Mouse (Mus musculus) G1E (cell line): ENCODE results near the gene Slc46a3.

Source experiments
- CTCF ChIP-seq: IDR thresholded peaks from 2 replicates; pipeline ENCODE4 v1.5.1; 2012; ENCODE audit warnings: low read depth, low read length, inconsistent platforms, mixed read lengths
- GATA1 ChIP-seq: IDR thresholded peaks from 2 replicates; pipeline ENCODE4 v1.6.1; 2012; ENCODE audit warnings: borderline replicate concordance, low read length, inconsistent platforms, mixed read lengths
- GATA2 ChIP-seq: IDR thresholded peaks from 2 replicates; pipeline ENCODE4 v1.6.1; 2012; ENCODE audit warnings: low read depth, low read length, inconsistent platforms, borderline replicate concordance

GRCm38 (mm10) chr5:147916171-147916570 lies 21.6 kb upstream of the Slc46a3 start:
- no peak for TF ChIP-seq CTCF
- TF ChIP-seq GATA2: no peak
- no peak for TF ChIP-seq GATA1
